8 mouse cellular contexts compared by ENCODE assay signal in the genomic region with DNA sequence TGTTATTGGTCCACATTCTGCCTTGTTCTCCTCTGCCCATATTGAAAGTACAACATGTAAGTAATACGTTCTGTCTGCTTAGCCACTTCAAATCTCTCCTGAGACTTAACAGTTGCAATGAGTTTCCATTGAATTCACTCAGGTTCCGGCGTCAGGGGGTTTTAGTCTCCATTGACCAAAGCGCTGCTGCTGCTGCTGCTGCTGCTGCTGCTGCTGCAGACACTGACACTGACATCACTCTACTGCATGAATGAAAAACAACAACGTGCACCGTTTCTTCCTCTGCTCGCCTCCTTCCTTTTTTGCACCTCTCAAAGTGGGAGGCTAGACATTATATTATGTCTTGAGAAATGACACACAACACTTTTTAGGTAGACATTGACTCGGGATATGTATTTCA. TPM values are rescaled to one million over a fixed set of nuclear protein-coding genes. Genes with fewer than 3 reads are reported as not detected.
DNase-seq lines count a peak whose midpoint lies in the region; ATAC-seq and TF ChIP-seq lines count a peak whose summit lies in the region.

No protein-coding gene starts in this region.

- H3K4me1 ChIP-seq in liver, embryonic 15.5 days (replicated peaks) = peaks cover 31% of the 10 kb centered on the region
- H3K4me1 ChIP-seq in liver, embryonic 12.5 days = peaks cover 25% of the 10 kb centered on the region
- no peaks in the 10 kb centered on the region; the same call in 1 of the 2 replicates for H3K4me1 ChIP-seq in embryonic facial prominence, embryonic 11.5 days (ENCODE audit: control insufficient read depth, insufficient read depth, low read length)
- 0 out of 2 replicates have a peak, but pooled peaks cover 2% of the 10 kb centered on the region for H3K4me1 ChIP-seq in olfactory bulb, adult 2 months (ENCODE audit: control insufficient read depth, insufficient read depth, low read length)

- H3K9ac ChIP-seq in liver, embryonic 15.5 days = no peak overlapping the region
- no peak overlapping the region for H3K9ac ChIP-seq in liver, embryonic 12.5 days
- peak overlapping the region; percentile 40 for H3K9ac ChIP-seq in embryonic facial prominence, embryonic 11.5 days (replicated peaks; ENCODE audit: low read length)

- no peaks in the 10 kb centered on the region for H3K9me3 ChIP-seq in liver, embryonic 15.5 days (replicated peaks)
- H3K9me3 ChIP-seq in liver, embryonic 12.5 days (replicated peaks) = no peaks in the 10 kb centered on the region
- H3K9me3 ChIP-seq in embryonic facial prominence, embryonic 11.5 days (replicated peaks; ENCODE audit: control insufficient read depth, low read length) = no peaks in the 10 kb centered on the region

- ATAC-seq in liver, embryonic 15.5 days (ENCODE audit: insufficient read depth) = no peak
- no peak for ATAC-seq in liver, embryonic 12.5 days
- no peak for ATAC-seq in embryonic facial prominence, embryonic 11.5 days (replicated peaks; ENCODE audit: insufficient number of reproducible peaks, low FRiP score, low TSS enrichment, low read depth)

- H3K36me3 ChIP-seq in liver, embryonic 15.5 days (replicated peaks) = 0 out of 2 replicates have a peak, but pooled peaks cover 3% of the 10 kb centered on the region
- no peaks in the 10 kb centered on the region for H3K36me3 ChIP-seq in liver, embryonic 12.5 days
- no peaks in the 10 kb centered on the region for H3K36me3 ChIP-seq in embryonic facial prominence, embryonic 11.5 days (replicated peaks; ENCODE audit: control insufficient read depth, insufficient read depth, low read depth, low read length)

- H3K27ac ChIP-seq in liver, embryonic 15.5 days (replicated peaks) = no peak overlapping the region
- no peak overlapping the region for H3K27ac ChIP-seq in liver, embryonic 12.5 days
- no peak overlapping the region for H3K27ac ChIP-seq in embryonic facial prominence, embryonic 11.5 days (replicated peaks; ENCODE audit: low read depth, low read length)
- H3K27ac ChIP-seq in olfactory bulb, adult 2 months (ENCODE audit: insufficient read depth, low read depth, low read length) = peak overlapping the region; percentile 10; the same call in 1 of the 2 replicates

- 50% methylated on average over 8 of the region's 8 CpGs for WGBS in liver, embryonic 15.5 days (ENCODE audit: insufficient replicate concordance)
- WGBS in liver, embryonic 12.5 days (ENCODE audit: insufficient replicate concordance) = 59% methylated on average over 8 of the region's 8 CpGs
- WGBS in embryonic facial prominence, embryonic 11.5 days = 27% methylated on average over 8 of the region's 8 CpGs
- 13% methylated on average over 8 of the region's 8 CpGs for WGBS in olfactory bulb, adult 2 months

- H3K4me3 ChIP-seq in liver, embryonic 15.5 days (replicated peaks) = no peak overlapping the region
- no peak overlapping the region for H3K4me3 ChIP-seq in liver, embryonic 12.5 days
- H3K4me3 ChIP-seq in embryonic facial prominence, embryonic 11.5 days (ENCODE audit: low read depth, low read length) = peak overlapping the region; percentile 96
- H3K4me3 ChIP-seq in olfactory bulb, adult 2 months (ENCODE audit: insufficient read depth, low read depth, low read length) = peak overlapping the region; percentile 45

- TF ChIP-seq CTCF in olfactory bulb, adult 2 months (IDR thresholded peaks at IDR 0.05; ENCODE audit: insufficient read depth, low read depth, low read length) = no peak

- intact Hi-C loops in gastrocnemius, postnatal 14 days (cut with DNase I; ENCODE audit: low total_unique reads) = no loop called here

- peak; percentile 40 for DNase-seq in embryonic facial prominence, embryonic 11.5 days (ENCODE audit: low spot score)
- DNase-seq in induced T-regulatory cell, adult 2 months (ENCODE audit: low read depth) = peak; percentile 72
- DNase-seq in gastrocnemius, postnatal 14 days = no peak
- DNase-seq in urinary bladder, postnatal 25 days (ENCODE audit: low spot score) = no peak
- no peak for DNase-seq in left cerebral cortex, adult 11 months (ENCODE audit: low spot score)

- H3K27me3 ChIP-seq in liver, embryonic 15.5 days = no peaks in the 10 kb centered on the region
- peaks cover 6% of the 10 kb centered on the region; the same call in 1 of the 2 replicates for H3K27me3 ChIP-seq in liver, embryonic 12.5 days (replicated peaks)
- H3K27me3 ChIP-seq in embryonic facial prominence, embryonic 11.5 days (ENCODE audit: control insufficient read depth, insufficient read depth, low read length) = no peaks in the 10 kb centered on the region

- TF ChIP-seq POLR2A in olfactory bulb, adult 2 months (IDR thresholded peaks at IDR 0.05; ENCODE audit: insufficient read depth, low read depth, low read length) = no peak

- peak overlapping the region; percentile 98; the same call in 1 of the 2 replicates for H3K4me2 ChIP-seq in liver, embryonic 15.5 days
- H3K4me2 ChIP-seq in liver, embryonic 12.5 days = no peak overlapping the region
- H3K4me2 ChIP-seq in embryonic facial prominence, embryonic 11.5 days (ENCODE audit: low read depth, low read length) = peak overlapping the region; percentile 76

RNA-seq across cellular contexts. Expression of gene Glcci1, which starts 3.0 kb away (rescaled TPM):
- 1.1 and 1.5 TPM in 2 replicates for polyA plus RNA-seq in liver, embryonic 15.5 days (2015; fragmentation: Nextera tagmentation; extraction: Ambion mirVana)
- 1.6 and 1.8 TPM in 2 replicates for polyA plus RNA-seq in liver, embryonic 12.5 days (2016; fragmentation: Nextera tagmentation; extraction: Ambion mirVana)
- polyA plus RNA-seq in embryonic facial prominence, embryonic 11.5 days (2014; fragmentation: Nextera tagmentation; extraction: Ambion mirVana) = 13.3 and 15.4 TPM in 2 replicates
- 189 TPM in 1 of 2 replicates, not detected in the other for polyA plus RNA-seq in olfactory bulb, adult 2 months (2012; ENCODE audit: insufficient read depth, insufficient read length, low replicate concordance, missing spikeins)
- total RNA-seq in gastrocnemius, postnatal 14 days (2021) = 10 to 100 TPM in 1 of 2 experiments, 1 to 10 TPM in 1; 9.9 to 10.5 TPM

Comparison
In these comparisons a context has a peak if more than half of its experiments do, and no peak if none do; other contexts are left out.
1. H3K4me3 ChIP-seq: peak in embryonic facial prominence, embryonic 11.5 days (single experiment) and olfactory bulb, adult 2 months (single experiment); none in liver, embryonic 15.5 days (single experiment) and liver, embryonic 12.5 days (single experiment).
2. DNase-seq: peak in embryonic facial prominence, embryonic 11.5 days (single experiment) and induced T-regulatory cell, adult 2 months (single experiment); none in gastrocnemius, postnatal 14 days (single experiment), urinary bladder, postnatal 25 days (single experiment) and left cerebral cortex, adult 11 months (single experiment).
3. RNA of gene Glcci1, which starts 3.0 kb away (polyA plus RNA-seq): 189 TPM in olfactory bulb, adult 2 months; 13.3 to 15.4 TPM in embryonic facial prominence, embryonic 11.5 days, 1.6 to 1.8 TPM in liver, embryonic 12.5 days and 1.1 to 1.5 TPM in liver, embryonic 15.5 days; every median in the first group is over 10 times any median in the second.